Mouse (Mus musculus) G1E (cell line): ENCODE measurements at regions not wholly inside any gene's neighbourhood (a gene's known extent, or its start where the extent isn't known, plus 50 kb on each side); places are given as distances from the start of the nearest gene placed in this dataset.
A peak's percentile ranks its signal among the peaks of the same experiment; 100 is the strongest.

ENCODE experiments used
- ATAC-seq: 2 replicates; pipeline ENCODE4 v1.8.0; 2016; ENCODE audit warnings: mild to moderate bottlenecking; ENCODE audit not compliant: insufficient number of reproducible peaks, poor library complexity, low FRiP score, severe bottlenecking; ENCODE audit errors: extremely low read depth
- DNase-seq: peaks from one replicate; pipeline ENCODE4 v3.0.0; 2012; ENCODE audit warnings: low spot score
- H3K27me3 ChIP-seq: 2 replicates; pipeline ENCODE4 v1.6.1; 2012; ENCODE audit warnings: mild to moderate bottlenecking, low read length, inconsistent platforms; ENCODE audit not compliant: insufficient read depth
- H3K36me3 ChIP-seq: replicated peaks from 2 replicates; pipeline ENCODE3; 2012; ENCODE audit warnings: mild to moderate bottlenecking, inconsistent platforms
- H3K4me1 ChIP-seq: 2 replicates; pipeline ENCODE4 v1.6.1; 2012; ENCODE audit warnings: low read depth, low read length, inconsistent platforms, mixed read lengths; ENCODE audit not compliant: insufficient read depth
- H3K4me3 ChIP-seq: 2 replicates; pipeline ENCODE4 v1.5.1; 2012; ENCODE audit warnings: low read depth, mild to moderate bottlenecking, inconsistent platforms, low read length, moderate library complexity, mixed read lengths
- H3K9me3 ChIP-seq: replicated peaks from 2 replicates; pipeline ENCODE4 v1.6.1; 2012; ENCODE audit warnings: inconsistent platforms
- CTCF ChIP-seq: IDR thresholded peaks from 2 replicates; pipeline ENCODE4 v1.5.1; 2012; ENCODE audit warnings: low read depth, low read length, inconsistent platforms, mixed read lengths
- GATA1 ChIP-seq: IDR thresholded peaks from 2 replicates; pipeline ENCODE4 v1.6.1; 2012; ENCODE audit warnings: borderline replicate concordance, low read length, inconsistent platforms, mixed read lengths
- GATA2 ChIP-seq: IDR thresholded peaks from 2 replicates; pipeline ENCODE4 v1.6.1; 2012; ENCODE audit warnings: low read depth, low read length, inconsistent platforms, borderline replicate concordance
- POLR2AphosphoS5 ChIP-seq: IDR thresholded peaks from 2 replicates; pipeline ENCODE4 v1.6.1; 2012; ENCODE audit warnings: low read depth, low read length, inconsistent platforms; ENCODE audit not compliant: insufficient replicate concordance
- TAL1 ChIP-seq: conservative IDR thresholded peaks from 2 replicates; pipeline ENCODE4 v1.6.1; 2012; ENCODE audit warnings: low read depth, low read length, inconsistent platforms, mixed read lengths

DNA sequence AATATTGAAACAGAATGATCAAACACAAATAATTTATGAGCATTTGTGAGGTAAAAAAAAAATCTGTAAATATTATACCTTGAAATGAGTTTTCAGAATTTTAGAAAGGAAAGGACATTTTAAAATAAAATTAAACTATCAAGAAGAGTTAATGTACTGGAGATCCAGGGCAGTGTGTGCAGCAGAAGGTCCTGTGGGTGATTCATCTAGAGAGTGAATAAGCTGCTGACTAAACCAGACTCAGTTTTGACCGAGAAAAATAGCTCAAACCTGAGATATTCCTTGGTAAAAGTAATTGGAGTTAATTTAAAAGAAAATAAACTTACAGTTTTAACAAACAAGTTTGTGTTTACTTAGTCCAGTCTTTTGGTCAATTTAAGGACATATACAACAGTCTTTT, 1118.6 kb upstream of the Celf2 start:
- DNase-seq (no peak), ATAC-seq (no peak)
- H3K27me3 ChIP-seq, result no peaks in the 10 kb centered on the region
- H3K9me3 ChIP-seq, result no peaks in the 10 kb centered on the region
- TF ChIP-seq TAL1 (no peak), GATA2 (no peak), GATA1 (no peak), POLR2AphosphoS5 (no peak), CTCF (no peak)
- peaks cover 2% of the 10 kb centered on the region; the same call in 1 of the 2 replicates for H3K4me1 ChIP-seq
- H3K4me3 ChIP-seq, result no peak overlapping the region
- H3K36me3 ChIP-seq, result no peaks in the 10 kb centered on the region

DNA sequence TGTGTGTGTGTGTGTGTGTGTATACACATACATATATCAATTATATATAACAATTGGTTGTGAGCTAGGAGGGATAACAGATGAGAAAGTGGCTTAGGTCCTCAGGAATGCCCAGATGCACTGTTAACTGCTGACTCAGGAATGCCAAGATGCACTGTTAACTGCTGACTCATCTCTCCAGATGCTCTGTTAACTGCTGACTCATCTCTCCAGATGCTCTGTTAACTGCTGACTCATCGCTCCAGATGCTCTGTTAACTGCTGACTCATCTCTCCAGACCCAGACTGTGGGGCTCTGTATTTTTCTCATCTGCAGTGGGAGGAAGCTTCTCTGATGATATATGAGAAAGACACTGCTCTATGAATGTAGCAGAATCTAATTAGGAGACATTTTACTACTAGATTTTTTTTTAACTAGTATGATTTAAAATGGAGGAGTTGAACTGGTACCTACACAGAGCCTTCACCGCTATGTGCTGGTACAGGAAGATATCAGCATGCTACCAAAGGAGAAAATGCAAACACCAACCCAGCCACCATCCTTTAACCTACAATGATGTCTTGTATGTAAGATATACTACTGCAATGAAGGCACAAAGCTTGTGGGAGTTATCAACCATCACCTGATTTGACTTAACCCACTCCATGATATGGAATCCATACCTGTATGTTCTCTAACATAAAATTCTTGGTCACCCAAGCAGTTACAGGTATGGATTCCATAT, 1119.3 kb upstream of the Celf2 start:
- TF ChIP-seq POLR2AphosphoS5, result no peak
- no peak for TF ChIP-seq GATA2
- TF ChIP-seq CTCF, result no peak
- TF ChIP-seq GATA1, result no peak
- TF ChIP-seq TAL1, result no peak
- peaks cover 2% of the 10 kb centered on the region; the same call in 1 of the 2 replicates for H3K4me1 ChIP-seq
- no peaks in the 10 kb centered on the region for H3K9me3 ChIP-seq
- no peak for DNase-seq
- H3K4me3 ChIP-seq, result no peak overlapping the region
- no peaks in the 10 kb centered on the region for H3K27me3 ChIP-seq
- H3K36me3 ChIP-seq, result no peaks in the 10 kb centered on the region
- ATAC-seq, result 0 out of 2 replicates have a peak, but pooled peaks have one; percentile 22

DNA sequence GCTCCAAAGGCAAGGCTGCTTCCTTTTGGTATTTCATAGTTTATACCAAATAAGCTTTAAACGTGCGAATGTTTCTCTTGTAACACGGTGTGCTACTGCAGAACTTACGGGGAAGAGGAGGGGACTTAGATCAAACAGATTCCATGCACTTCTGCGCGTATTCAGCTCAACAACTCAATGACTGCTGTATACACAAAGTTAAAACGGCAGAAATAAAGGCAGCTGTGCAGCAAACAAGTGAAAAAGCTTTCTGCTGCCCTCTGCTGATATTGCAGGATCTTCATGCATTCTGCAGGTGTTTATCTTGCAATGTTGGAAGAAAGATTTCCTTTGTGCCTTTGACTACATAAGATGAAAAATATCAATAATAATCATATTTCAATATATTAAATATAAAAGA, 1128.7 kb upstream of the Celf2 start:
- H3K27me3 ChIP-seq, result no peaks in the 10 kb centered on the region
- H3K36me3 ChIP-seq, result no peaks in the 10 kb centered on the region
- no peaks in the 10 kb centered on the region for H3K4me1 ChIP-seq
- TF ChIP-seq GATA2 (no peak), GATA1 (no peak), POLR2AphosphoS5 (no peak), TAL1 (no peak)
- ATAC-seq (no peak), DNase-seq (no peak)
- H3K9me3 ChIP-seq, result no peaks in the 10 kb centered on the region
- no peak overlapping the region for H3K4me3 ChIP-seq

DNA sequence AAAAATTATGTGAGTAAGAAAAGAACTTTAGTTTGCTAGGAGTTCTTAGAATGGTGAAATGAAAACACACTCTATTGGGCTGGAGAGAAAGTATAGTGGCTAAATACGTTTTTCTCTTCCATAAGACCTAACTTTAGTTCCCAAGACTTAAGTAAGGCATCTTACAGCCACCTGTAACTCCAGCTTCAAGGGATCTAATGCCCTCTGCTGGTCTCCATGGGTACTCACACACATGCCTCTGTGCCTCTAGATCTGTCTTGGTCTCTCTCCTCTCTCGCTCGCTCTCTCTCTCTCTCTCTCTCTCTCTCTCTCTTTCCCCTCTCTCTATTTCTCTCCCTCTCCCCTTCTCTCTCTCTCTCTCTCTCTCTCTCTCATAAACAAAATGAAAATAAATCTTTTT, 1129.9 kb upstream of the Celf2 start:
- H3K4me1 ChIP-seq, result no peaks in the 10 kb centered on the region
- H3K27me3 ChIP-seq, result no peaks in the 10 kb centered on the region
- no peak for ATAC-seq
- TF ChIP-seq GATA1 (no peak), GATA2 (no peak), TAL1 (no peak)
- no peaks in the 10 kb centered on the region for H3K9me3 ChIP-seq
- no peak for DNase-seq
- no peak overlapping the region for H3K4me3 ChIP-seq
- no peaks in the 10 kb centered on the region for H3K36me3 ChIP-seq

DNA sequence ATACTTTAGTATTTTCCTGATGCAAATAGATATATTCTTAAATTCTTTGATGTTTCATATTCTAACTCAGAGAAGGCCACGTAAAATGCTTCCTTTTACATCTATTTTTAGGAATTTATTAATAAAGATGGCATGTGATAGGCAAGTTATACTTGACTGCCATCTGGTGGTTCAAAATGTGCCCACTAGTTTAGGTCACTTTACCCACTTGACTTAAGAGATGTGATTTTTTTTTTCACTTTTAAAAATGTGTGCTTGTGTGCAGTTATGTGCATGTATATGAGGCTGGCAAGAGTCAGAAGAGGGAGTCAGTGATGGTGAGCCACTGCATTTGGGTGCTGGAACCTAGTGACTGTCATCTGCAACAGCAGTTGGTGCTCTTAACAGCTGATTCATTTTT, 1136.1 kb upstream of the Celf2 start:
- DNase-seq (no peak), ATAC-seq (no peak)
- H3K4me1 ChIP-seq, result no peaks in the 10 kb centered on the region
- no peak for TF ChIP-seq TAL1
- TF ChIP-seq GATA1, result no peak
- TF ChIP-seq POLR2AphosphoS5, result no peak
- no peak for TF ChIP-seq GATA2
- no peak for TF ChIP-seq CTCF
- H3K36me3 ChIP-seq, result no peaks in the 10 kb centered on the region
- peaks cover 5% of the 10 kb centered on the region for H3K27me3 ChIP-seq
- H3K4me3 ChIP-seq, result no peak overlapping the region
- no peaks in the 10 kb centered on the region for H3K9me3 ChIP-seq

DNA sequence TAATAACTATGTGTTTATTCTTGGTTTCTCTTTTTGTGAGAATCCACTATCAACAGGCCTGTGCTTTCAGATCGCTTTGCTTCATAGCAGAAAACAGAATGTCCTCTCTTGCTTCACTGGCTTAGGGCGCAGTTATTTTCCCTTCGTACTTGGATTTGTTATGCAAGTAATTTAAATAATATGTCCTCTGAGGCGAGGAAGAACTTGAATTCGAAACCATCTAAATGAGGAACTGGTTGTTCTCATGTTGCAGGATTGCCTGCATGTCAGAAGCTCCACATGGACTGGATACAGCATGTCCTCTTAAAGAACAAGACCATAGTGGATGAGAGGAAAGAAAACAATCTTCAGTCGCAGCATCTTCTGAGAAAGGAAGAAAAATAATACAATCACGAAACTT, 1151.2 kb upstream of the Celf2 start:
- Histone ChIP-seq H3K4me3 (no peak overlapping the region), H3K36me3 (no peaks in the 10 kb centered on the region), H3K4me1 (no peaks in the 10 kb centered on the region), H3K27me3 (no peaks in the 10 kb centered on the region), H3K9me3 (no peaks in the 10 kb centered on the region)
- DNase-seq (no peak), ATAC-seq (no peak)
- TF ChIP-seq TAL1, result no peak
- no peak for TF ChIP-seq GATA1
- no peak for TF ChIP-seq POLR2AphosphoS5
- TF ChIP-seq CTCF, result no peak
- TF ChIP-seq GATA2, result no peak
